Mouse (Mus musculus) kidney, postnatal 0 days (tissue): ENCODE data around the gene Osbp. TPM values are rescaled to one million over a fixed set of nuclear protein-coding genes. Genes with fewer than 3 reads are reported as not detected.
A peak's percentile ranks its signal among the peaks of the same experiment; 100 is the strongest.

Experiments used
- ATAC-seq: fragments of 200-750 bp; cut with Nextera tagmentation; replicated peaks from 2 replicates; pipeline ENCODE4 v1.8.0; 2017; ENCODE audit warnings: low read depth, moderate number of reproducible peaks, moderate TSS enrichment, moderate library complexity; ENCODE audit not compliant: low FRiP score
- DNase-seq: peaks from one replicate; pipeline ENCODE4 v3.0.0-alpha.2; 2016; ENCODE audit warnings: low spot score
- H3K27ac ChIP-seq: fragments of 300-500 bp; sonication (generic); 2 replicates; pipeline ENCODE4 v1.5.1; 2014; ENCODE audit warnings: mild to moderate bottlenecking
- H3K27me3 ChIP-seq: fragments of 300-500 bp; sonication (generic); 2 replicates; pipeline ENCODE4 v1.6.1; 2014; ENCODE audit warnings: low read length, mixed read lengths; ENCODE audit not compliant: insufficient read depth
- H3K36me3 ChIP-seq: fragments of 300-500 bp; sonication (generic); 2 replicates; pipeline ENCODE4 v1.6.1; 2014; ENCODE audit warnings: low read length, mixed read lengths; ENCODE audit not compliant: insufficient read depth
- H3K4me1 ChIP-seq: fragments of 300-500 bp; sonication (generic); replicated peaks from 2 replicates; pipeline ENCODE4 v1.6.1; 2014; ENCODE audit warnings: antibody characterized with exemption, low read length, mixed read lengths; ENCODE audit not compliant: insufficient read depth
- H3K4me2 ChIP-seq: fragments of 300-500 bp; sonication (generic); 2 replicates; pipeline ENCODE4 v1.6.1; 2014; ENCODE audit warnings: mild to moderate bottlenecking, low read length, moderate library complexity, mixed read lengths
- H3K4me3 ChIP-seq: fragments of 300-500 bp; sonication (generic); replicated peaks from 2 replicates; pipeline ENCODE4 v1.5.1; 2014; ENCODE audit warnings: low read depth, low read length
- H3K9ac ChIP-seq: fragments of 300-500 bp; sonication (generic); 2 replicates; pipeline ENCODE4 v1.6.1; 2014; ENCODE audit warnings: low read depth, low read length
- H3K9me3 ChIP-seq: fragments of 300-500 bp; sonication (generic); replicated peaks from 2 replicates; pipeline ENCODE4 v1.6.1; 2016; ENCODE audit warnings: low read length, inconsistent platforms, mixed read lengths
- CTCF ChIP-seq: IDR thresholded peaks from 2 replicates; pipeline ENCODE4 v1.5.1; 2016; ENCODE audit warnings: antibody characterized with exemption, low read depth, mild to moderate bottlenecking, moderate library complexity
- WGBS: fragments of 180-500 bp; shearing (Covaris S2); extraction: QIAGEN DNeasy Blood & Tissue Kit; methylation state at CpG from one replicate; pipeline ENCODE4 v1.1.7; 2014; 5-methylcytosine and 5-hydroxymethylcytosine counted together
- polyA plus RNA-seq: library from polyadenylated mRNA; unstranded; fragments of >200 nt; fragmentation: Nextera tagmentation; extraction: Ambion mirVana; gene quantifications from 2 replicates; pipeline ENCODE4 v1.2.1, GENCODE M21; 2015

The Osbp gene
- polyA plus RNA-seq, 1 experiment from 2014 or later, result 6.1 TPM

GRCm38 (mm10) chr19:11966201-11966636 is 478 bp downstream of the Osbp start:
- peak overlapping the region; percentile 77 for H3K4me3 ChIP-seq
- peak overlapping the region; percentile 96 for H3K9ac ChIP-seq
- 0% methylated on average over 17 of the region's 18 CpGs for WGBS
- no peak for ATAC-seq
- 0 out of 2 replicates have a peak, but pooled peaks cover 10% of the 10 kb centered on the region for H3K4me1 ChIP-seq
- DNase-seq, result peak; percentile 50
- TF ChIP-seq CTCF, result no peak
- H3K27ac ChIP-seq, result peak overlapping the region; percentile 90
- H3K27me3 ChIP-seq, result no peaks in the 10 kb centered on the region
- H3K9me3 ChIP-seq, result no peaks in the 10 kb centered on the region
- H3K4me2 ChIP-seq, result peak overlapping the region; percentile 96
- H3K36me3 ChIP-seq, result peaks cover 8% of the 10 kb centered on the region; the same call in 1 of the 2 replicates

GRCm38 (mm10) chr19:11969155-11970050 is 3.7 kb downstream of the Osbp start:
- Histone ChIP-seq H3K27me3 (no peaks in the 10 kb centered on the region), H3K9me3 (no peaks in the 10 kb centered on the region), H3K9ac (no peak overlapping the region), H3K27ac (no peak overlapping the region; the same call in 1 of the 2 replicates), H3K4me2 (no peak overlapping the region), H3K36me3 (peaks cover 32% of the 10 kb centered on the region), H3K4me1 (0 out of 2 replicates have a peak, but pooled peaks cover 10% of the 10 kb centered on the region), H3K4me3 (no peak overlapping the region)
- TF ChIP-seq CTCF, result no peak
- ATAC-seq (no peak), DNase-seq (peak; percentile 2)
- WGBS, result 71% methylated on average over 9 of the region's 9 CpGs

- H3K27me3 ChIP-seq, result no peaks in the 10 kb centered on the region
These were observed 7.9 kb downstream of the Osbp start for GRCm38 (mm10) chr19:11973511-11974222.

GRCm38 (mm10) chr19:11974223-11974540 is 8.4 kb downstream of the Osbp start:
- Histone ChIP-seq H3K4me2 (no peak overlapping the region), H3K27ac (no peak overlapping the region), H3K4me1 (0 out of 2 replicates have a peak, but pooled peaks cover 2% of the 10 kb centered on the region), H3K9ac (no peak overlapping the region), H3K9me3 (no peaks in the 10 kb centered on the region), H3K4me3 (no peak overlapping the region), H3K36me3 (peaks cover 64% of the 10 kb centered on the region), H3K27me3 (no peaks in the 10 kb centered on the region)
- ATAC-seq, result no peak
- no peak for TF ChIP-seq CTCF
- 59% methylated on average over 2 of the region's 2 CpGs for WGBS
- DNase-seq, result no peak

More at GRCm38 (mm10) chr19:11973511-11974222, 7.9 kb downstream of the Osbp start:
- DNase-seq, result peak; percentile 7
- Histone ChIP-seq H3K36me3 (peaks cover 59% of the 10 kb centered on the region), H3K27ac (no peak overlapping the region), H3K4me2 (no peak overlapping the region), H3K9me3 (no peaks in the 10 kb centered on the region), H3K4me1 (0 out of 2 replicates have a peak, but pooled peaks cover 2% of the 10 kb centered on the region), H3K4me3 (no peak overlapping the region), H3K9ac (no peak overlapping the region)
- no peak for ATAC-seq
- no peak for TF ChIP-seq CTCF
- 85% methylated on average over 13 of the region's 13 CpGs for whole genome bisulfite sequencing

- DNase-seq (no peak), ATAC-seq (no peak)
- TF ChIP-seq CTCF, result no peak
- no peak overlapping the region for H3K4me3 ChIP-seq
- 74% methylated on average over 4 of the region's 4 CpGs for WGBS
- no peaks in the 10 kb centered on the region for H3K4me1 ChIP-seq
- H3K36me3 ChIP-seq, result peaks cover 74% of the 10 kb centered on the region
- H3K9me3 ChIP-seq, result no peaks in the 10 kb centered on the region
- no peak overlapping the region for H3K4me2 ChIP-seq
- no peak overlapping the region for H3K27ac ChIP-seq
- no peaks in the 10 kb centered on the region for H3K27me3 ChIP-seq
- H3K9ac ChIP-seq, result no peak overlapping the region
These were observed 9.9 kb downstream of the Osbp start for GRCm38 (mm10) chr19:11975683-11976082.

- Histone ChIP-seq H3K27ac (peak overlapping the region; percentile 36; the same call in 1 of the 2 replicates), H3K4me2 (no peak overlapping the region), H3K9ac (no peak overlapping the region), H3K36me3 (peaks cover 70% of the 10 kb centered on the region), H3K27me3 (no peaks in the 10 kb centered on the region), H3K4me1 (no peaks in the 10 kb centered on the region), H3K4me3 (no peak overlapping the region), H3K9me3 (no peaks in the 10 kb centered on the region)
- TF ChIP-seq CTCF, result 0 out of 2 replicates have a peak, but pooled peaks have one; percentile 11
- peak; percentile 8 for DNase-seq
- peak; percentile 75 for ATAC-seq
- 65% methylated on average over 5 of the region's 5 CpGs for WGBS
These were observed 11.6 kb downstream of the Osbp start for GRCm38 (mm10) chr19:11977363-11977762.
